Mouse (Mus musculus): ENCODE measurements around the gene Ranbp3.

Ranbp3 gene

GRCm38 (mm10) chr17:56673647-56674416 is 738 bp downstream of the Ranbp3 start:
- DNase-seq (ENCODE audit: low spot score) = no peak

- no peak for DNase-seq (ENCODE audit: low spot score)
Measured at GRCm38 (mm10) chr17:56681791-56682190, 8.7 kb downstream of the Ranbp3 start.

GRCm38 (mm10) chr17:56682880-56683279 is 9.8 kb downstream of the Ranbp3 start:
- no peak for DNase-seq (ENCODE audit: low spot score)

GRCm38 (mm10) chr17:56683546-56684140 is 10.5 kb downstream of the Ranbp3 start:
- DNase-seq (ENCODE audit: low spot score) = no peak

GRCm38 (mm10) chr17:56684649-56685048 is 11.6 kb downstream of the Ranbp3 start:
- no peak for DNase-seq (ENCODE audit: low spot score)

- no peak for DNase-seq (ENCODE audit: low spot score)
Measured at GRCm38 (mm10) chr17:56686801-56687200, 13.7 kb downstream of the Ranbp3 start.

GRCm38 (mm10) chr17:56688045-56688444 is 15.0 kb downstream of the Ranbp3 start:
- no peak for DNase-seq (ENCODE audit: low spot score)

GRCm38 (mm10) chr17:56688689-56689088 is 15.6 kb downstream of the Ranbp3 start:
- DNase-seq (ENCODE audit: low spot score) = no peak

- no peak for DNase-seq (ENCODE audit: low spot score)
Measured at GRCm38 (mm10) chr17:56693395-56693794, 20.3 kb downstream of the Ranbp3 start.

GRCm38 (mm10) chr17:56693851-56694310 is 20.8 kb downstream of the Ranbp3 start:
- DNase-seq (ENCODE audit: low spot score) = peak; percentile 32

- no peak for DNase-seq (ENCODE audit: low spot score)
Measured at GRCm38 (mm10) chr17:56700451-56700850, 27.4 kb downstream of the Ranbp3 start.

- DNase-seq (ENCODE audit: low spot score) = no peak
Measured at GRCm38 (mm10) chr17:56703038-56703437, 29.9 kb downstream of the Ranbp3 start.

- DNase-seq (ENCODE audit: low spot score) = no peak
Measured at GRCm38 (mm10) chr17:56706515-56706914, 33.4 kb downstream of the Ranbp3 start.

GRCm38 (mm10) chr17:56708692-56709091 is 35.6 kb downstream of the Ranbp3 start:
- DNase-seq (ENCODE audit: low spot score) = no peak

GRCm38 (mm10) chr17:56709708-56710107 is 36.6 kb downstream of the Ranbp3 start:
- no peak for DNase-seq (ENCODE audit: low spot score)

- DNase-seq (ENCODE audit: low spot score) = no peak
Measured at GRCm38 (mm10) chr17:56715360-56715759, 42.3 kb downstream of the Ranbp3 start.

GRCm38 (mm10) chr17:56715914-56716654 is 43.0 kb downstream of the Ranbp3 start:
- no peak for DNase-seq (ENCODE audit: low spot score)

- peak; percentile 97 for DNase-seq (ENCODE audit: low spot score)
Measured at GRCm38 (mm10) chr17:56716655-56717362, 43.7 kb downstream of the Ranbp3 start.

- DNase-seq (ENCODE audit: low spot score) = peak; percentile 96
Measured at GRCm38 (mm10) chr17:56717363-56718058, 44.4 kb downstream of the Ranbp3 start, which contains the start of the genes Ndufa11 and Vmac. TSS of gene Ndufa11 (plus strand) at chr17:56717767. TSS of gene Vmac (minus strand) at chr17:56718022.

GRCm38 (mm10) chr17:56722441-56722840 is 49.3 kb downstream of the Ranbp3 start:
- DNase-seq (ENCODE audit: low spot score) = peak; percentile 29

- DNase-seq (ENCODE audit: low spot score) = no peak
Measured at GRCm38 (mm10) chr17:56723419-56724161, 50.5 kb downstream of the Ranbp3 start.

Data from urinary bladder, postnatal 14 days (tissue).